Mouse (Mus musculus): ENCODE data around the gene Ctnnb1. TPM values are rescaled to one million over a fixed set of nuclear protein-coding genes. Genes with fewer than 3 reads are reported as not detected.

Ctnnb1 gene
- polyA plus RNA-seq, 1 experiment from 2014 or later: 702 TPM

GRCm38 (mm10) chr9:120976856-120977255, 47.8 kb downstream of the Ctnnb1 start:
- no peak overlapping the region for H3K9ac ChIP-seq (replicated peaks; ENCODE audit: low read length)
- peaks cover 3% of the 10 kb centered on the region; the same call in 1 of the 2 replicates for H3K36me3 ChIP-seq (ENCODE audit: control insufficient read depth, insufficient read depth, low read length)
- H3K9me3 ChIP-seq (ENCODE audit: control insufficient read depth, low read length): no peaks in the 10 kb centered on the region
- WGBS: 97% methylated on average over 4 of the region's 4 CpGs
- no peak overlapping the region for H3K4me3 ChIP-seq (replicated peaks; ENCODE audit: low read depth, low read length)
- H3K4me2 ChIP-seq (ENCODE audit: low read length): no peak overlapping the region
- ATAC-seq (ENCODE audit: low FRiP score, low TSS enrichment) (no peak), DNase-seq (no peak)
- peaks cover 10% of the 10 kb centered on the region; the same call in 1 of the 2 replicates for H3K4me1 ChIP-seq (ENCODE audit: control insufficient read depth, insufficient read depth, low read length)
- H3K27ac ChIP-seq (replicated peaks; ENCODE audit: low read depth, low read length): no peak overlapping the region
- no peaks in the 10 kb centered on the region for H3K27me3 ChIP-seq (ENCODE audit: control insufficient read depth, insufficient read depth, low read length)

GRCm38 (mm10) chr9:120981777-120982176, 52.8 kb downstream of the Ctnnb1 start:
- 87% methylated on average over 7 of the region's 7 CpGs for WGBS
- H3K27ac ChIP-seq (replicated peaks; ENCODE audit: low read depth, low read length): no peak overlapping the region
- no peak for ATAC-seq (ENCODE audit: low FRiP score, low TSS enrichment)

GRCm38 (mm10) chr9:120983849-120984248, 54.8 kb downstream of the Ctnnb1 start:
- H3K4me3 ChIP-seq (replicated peaks; ENCODE audit: low read depth, low read length): no peak overlapping the region
- H3K4me1 ChIP-seq (ENCODE audit: control insufficient read depth, insufficient read depth, low read length): peaks cover 22% of the 10 kb centered on the region
- no peaks in the 10 kb centered on the region for H3K9me3 ChIP-seq (ENCODE audit: control insufficient read depth, low read length)
- H3K27me3 ChIP-seq (ENCODE audit: control insufficient read depth, insufficient read depth, low read length): no peaks in the 10 kb centered on the region
- no peak overlapping the region for H3K27ac ChIP-seq (replicated peaks; ENCODE audit: low read depth, low read length)
- DNase-seq (no peak), ATAC-seq (ENCODE audit: low FRiP score, low TSS enrichment) (no peak)
- no peak overlapping the region for H3K4me2 ChIP-seq (ENCODE audit: low read length)
- no peak overlapping the region for H3K9ac ChIP-seq (replicated peaks; ENCODE audit: low read length)
- WGBS: 89% methylated on average over 8 of the region's 8 CpGs
- H3K36me3 ChIP-seq (ENCODE audit: control insufficient read depth, insufficient read depth, low read length): no peaks in the 10 kb centered on the region

More at GRCm38 (mm10) chr9:120981777-120982176, 52.8 kb downstream of the Ctnnb1 start:
- H3K36me3 ChIP-seq (ENCODE audit: control insufficient read depth, insufficient read depth, low read length): no peaks in the 10 kb centered on the region
- no peaks in the 10 kb centered on the region for H3K27me3 ChIP-seq (ENCODE audit: control insufficient read depth, insufficient read depth, low read length)
- H3K4me1 ChIP-seq (ENCODE audit: control insufficient read depth, insufficient read depth, low read length): peaks cover 11% of the 10 kb centered on the region; the same call in 1 of the 2 replicates
- no peak overlapping the region for H3K4me2 ChIP-seq (ENCODE audit: low read length)
- no peaks in the 10 kb centered on the region for H3K9me3 ChIP-seq (ENCODE audit: control insufficient read depth, low read length)
- H3K4me3 ChIP-seq (replicated peaks; ENCODE audit: low read depth, low read length): no peak overlapping the region
- H3K9ac ChIP-seq (replicated peaks; ENCODE audit: low read length): no peak overlapping the region
- no peak for DNase-seq

- H3K4me2 ChIP-seq (ENCODE audit: low read length): no peak overlapping the region
- H3K36me3 ChIP-seq (ENCODE audit: control insufficient read depth, insufficient read depth, low read length): no peaks in the 10 kb centered on the region
- no peak overlapping the region for H3K27ac ChIP-seq (replicated peaks; ENCODE audit: low read depth, low read length)
- H3K4me1 ChIP-seq (ENCODE audit: control insufficient read depth, insufficient read depth, low read length): peaks cover 24% of the 10 kb centered on the region
- DNase-seq (no peak), ATAC-seq (ENCODE audit: low FRiP score, low TSS enrichment) (no peak)
- no peak overlapping the region for H3K9ac ChIP-seq (replicated peaks; ENCODE audit: low read length)
- WGBS: 80% methylated on average over 5 of the region's 5 CpGs
- H3K9me3 ChIP-seq (ENCODE audit: control insufficient read depth, low read length): no peaks in the 10 kb centered on the region
- H3K4me3 ChIP-seq (replicated peaks; ENCODE audit: low read depth, low read length): no peak overlapping the region
- H3K27me3 ChIP-seq (ENCODE audit: control insufficient read depth, insufficient read depth, low read length): no peaks in the 10 kb centered on the region
Observed at GRCm38 (mm10) chr9:120984509-120984908, 55.5 kb downstream of the Ctnnb1 start.

- Histone ChIP-seq H3K27ac (replicated peaks; ENCODE audit: low read depth, low read length) (no peak overlapping the region), H3K36me3 (ENCODE audit: control insufficient read depth, insufficient read depth, low read length) (no peaks in the 10 kb centered on the region), H3K9me3 (ENCODE audit: control insufficient read depth, low read length) (no peaks in the 10 kb centered on the region), H3K4me1 (ENCODE audit: control insufficient read depth, insufficient read depth, low read length) (peaks cover 29% of the 10 kb centered on the region), H3K9ac (replicated peaks; ENCODE audit: low read length) (no peak overlapping the region), H3K4me3 (replicated peaks; ENCODE audit: low read depth, low read length) (no peak overlapping the region), H3K4me2 (ENCODE audit: low read length) (no peak overlapping the region), H3K27me3 (ENCODE audit: control insufficient read depth, insufficient read depth, low read length) (no peaks in the 10 kb centered on the region)
- ATAC-seq (ENCODE audit: low FRiP score, low TSS enrichment) (no peak), DNase-seq (no peak)
- WGBS: 95% methylated on average over 5 of the region's 5 CpGs
Observed at GRCm38 (mm10) chr9:120985009-120985408, 56.0 kb downstream of the Ctnnb1 start.

- no peak for ATAC-seq (ENCODE audit: low FRiP score, low TSS enrichment)
Observed at GRCm38 (mm10) chr9:120985524-120985923, 56.5 kb downstream of the Ctnnb1 start.

DNA sequence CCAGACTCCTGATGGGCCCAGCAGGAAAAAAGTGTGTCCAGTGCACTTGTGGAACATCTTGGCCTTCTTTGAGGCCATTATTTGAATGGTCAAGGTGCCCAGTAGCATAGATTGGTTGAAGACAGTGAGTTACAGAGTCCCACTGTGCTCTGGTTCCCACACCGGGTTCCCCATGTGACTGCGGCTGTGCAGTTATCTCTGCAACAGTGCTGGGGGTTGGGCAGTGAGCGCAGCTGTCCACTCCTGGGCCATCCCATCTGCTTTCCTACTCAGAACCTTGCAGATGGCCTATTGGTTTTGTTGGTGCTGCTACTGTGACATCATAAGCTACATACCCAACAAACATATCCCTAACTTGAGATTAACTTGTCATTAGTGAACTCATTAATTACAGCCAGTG, 57.2 kb downstream of the Ctnnb1 start:
- 96% methylated on average over 3 of the region's 3 CpGs for WGBS
- Histone ChIP-seq H3K4me1 (ENCODE audit: control insufficient read depth, insufficient read depth, low read length) (peaks cover 29% of the 10 kb centered on the region), H3K4me3 (replicated peaks; ENCODE audit: low read depth, low read length) (no peak overlapping the region), H3K4me2 (ENCODE audit: low read length) (no peak overlapping the region), H3K9ac (replicated peaks; ENCODE audit: low read length) (no peak overlapping the region), H3K36me3 (ENCODE audit: control insufficient read depth, insufficient read depth, low read length) (no peaks in the 10 kb centered on the region), H3K9me3 (ENCODE audit: control insufficient read depth, low read length) (no peaks in the 10 kb centered on the region), H3K27ac (replicated peaks; ENCODE audit: low read depth, low read length) (no peak overlapping the region), H3K27me3 (ENCODE audit: control insufficient read depth, insufficient read depth, low read length) (no peaks in the 10 kb centered on the region)
- no peak for ATAC-seq (ENCODE audit: low FRiP score, low TSS enrichment)
- no peak for DNase-seq

More at GRCm38 (mm10) chr9:120985524-120985923, 56.5 kb downstream of the Ctnnb1 start:
- no peak overlapping the region for H3K4me3 ChIP-seq (replicated peaks; ENCODE audit: low read depth, low read length)
- no peak overlapping the region for H3K27ac ChIP-seq (replicated peaks; ENCODE audit: low read depth, low read length)
- no peak overlapping the region for H3K4me2 ChIP-seq (ENCODE audit: low read length)
- H3K9me3 ChIP-seq (ENCODE audit: control insufficient read depth, low read length): no peaks in the 10 kb centered on the region
- WGBS: 97% methylated on average over 5 of the region's 5 CpGs
- H3K4me1 ChIP-seq (ENCODE audit: control insufficient read depth, insufficient read depth, low read length): peaks cover 34% of the 10 kb centered on the region
- no peak for DNase-seq
- no peak overlapping the region for H3K9ac ChIP-seq (replicated peaks; ENCODE audit: low read length)
- H3K27me3 ChIP-seq (ENCODE audit: control insufficient read depth, insufficient read depth, low read length): no peaks in the 10 kb centered on the region
- H3K36me3 ChIP-seq (ENCODE audit: control insufficient read depth, insufficient read depth, low read length): no peaks in the 10 kb centered on the region

DNA sequence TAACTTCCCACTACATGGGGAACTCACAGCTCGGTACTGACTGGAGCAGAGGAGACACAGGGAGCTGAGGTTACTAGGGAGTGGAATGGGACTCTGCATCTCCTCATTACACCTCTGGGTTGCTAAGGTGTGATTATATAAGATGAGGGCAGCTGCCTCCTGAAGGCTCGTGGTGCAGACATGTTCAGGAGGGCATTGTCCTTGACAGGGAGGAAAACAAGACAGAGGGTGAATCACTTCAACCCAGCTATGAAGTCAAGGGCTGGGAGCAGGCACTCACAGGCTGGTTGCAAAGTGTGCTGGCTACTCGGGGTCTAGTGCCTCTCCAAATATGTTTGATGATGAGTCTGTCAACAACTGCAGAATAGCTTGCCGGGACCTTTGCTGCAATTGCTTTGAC, 58.0 kb downstream of the Ctnnb1 start:
- no peak overlapping the region for H3K4me2 ChIP-seq (ENCODE audit: low read length)
- 86% methylated on average over 4 of the region's 4 CpGs for WGBS
- H3K27ac ChIP-seq (replicated peaks; ENCODE audit: low read depth, low read length): no peak overlapping the region
- ATAC-seq (ENCODE audit: low FRiP score, low TSS enrichment): no peak
- no peaks in the 10 kb centered on the region for H3K36me3 ChIP-seq (ENCODE audit: control insufficient read depth, insufficient read depth, low read length)
- peaks cover 24% of the 10 kb centered on the region for H3K4me1 ChIP-seq (ENCODE audit: control insufficient read depth, insufficient read depth, low read length)
- no peak overlapping the region for H3K4me3 ChIP-seq (replicated peaks; ENCODE audit: low read depth, low read length)
- H3K9ac ChIP-seq (replicated peaks; ENCODE audit: low read length): no peak overlapping the region
- H3K9me3 ChIP-seq (ENCODE audit: control insufficient read depth, low read length): no peaks in the 10 kb centered on the region
- no peaks in the 10 kb centered on the region for H3K27me3 ChIP-seq (ENCODE audit: control insufficient read depth, insufficient read depth, low read length)
- no peak for DNase-seq

DNA sequence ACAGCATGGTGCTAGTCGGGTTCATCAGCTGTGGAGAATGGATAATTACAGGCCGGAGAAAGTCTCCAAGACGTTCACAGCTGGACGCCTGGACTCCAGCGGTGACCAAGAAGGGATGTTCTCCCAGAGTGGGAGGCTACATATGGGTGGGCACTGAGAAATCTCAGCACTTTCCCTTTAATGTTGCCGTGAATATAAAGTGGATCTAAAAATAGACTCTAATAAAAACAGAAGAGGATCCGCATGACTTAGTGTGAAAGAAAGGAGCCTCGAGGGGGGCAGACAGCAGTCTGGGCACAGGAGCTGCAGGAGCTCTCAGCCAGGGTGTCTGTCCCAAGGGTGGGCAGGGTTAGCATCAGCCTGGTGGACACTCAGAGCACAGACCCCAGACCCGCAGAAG, 59.1 kb downstream of the Ctnnb1 start:
- WGBS: 32% methylated on average over 9 of the region's 9 CpGs
- H3K9ac ChIP-seq (replicated peaks; ENCODE audit: low read length): no peak overlapping the region

More for the DNA sequence above, 59.1 kb downstream of the Ctnnb1 start:
- ATAC-seq (ENCODE audit: low FRiP score, low TSS enrichment) (0 out of 2 replicates have a peak, but pooled peaks have one; percentile 34), DNase-seq (peak; percentile 42)
- Histone ChIP-seq H3K27ac (replicated peaks; ENCODE audit: low read depth, low read length) (peak overlapping the region; percentile 64), H3K4me3 (replicated peaks; ENCODE audit: low read depth, low read length) (no peak overlapping the region), H3K36me3 (ENCODE audit: control insufficient read depth, insufficient read depth, low read length) (no peaks in the 10 kb centered on the region), H3K4me1 (ENCODE audit: control insufficient read depth, insufficient read depth, low read length) (peaks cover 30% of the 10 kb centered on the region), H3K4me2 (ENCODE audit: low read length) (no peak overlapping the region), H3K27me3 (ENCODE audit: control insufficient read depth, insufficient read depth, low read length) (no peaks in the 10 kb centered on the region), H3K9me3 (ENCODE audit: control insufficient read depth, low read length) (no peaks in the 10 kb centered on the region)

Data from midbrain, embryonic 14.5 days (tissue).